In genomic region chr13:47335996-47336684, GRCm38 (mm10) we compare ENCODE assay signal across 8 mouse cellular contexts.
DNase-seq lines count a peak whose midpoint lies in the region; ATAC-seq lines count a peak whose summit lies in the region.

No protein-coding gene starts in this region.

- no peak overlapping the region for H3K4me2 ChIP-seq in stomach, embryonic 14.5 days (replicated peaks; ENCODE audit: low read depth, low read length)

- ATAC-seq in stomach, embryonic 14.5 days (ENCODE audit: insufficient number of reproducible peaks, insufficient read depth, low FRiP score, low read depth): peak; percentile 74; the same call in 1 of the 2 replicates

- H3K4me1 ChIP-seq in stomach, embryonic 14.5 days (ENCODE audit: control insufficient read depth, insufficient read depth, low read length): 0 out of 2 replicates have a peak, but pooled peaks cover 4% of the 10 kb centered on the region

- 43% methylated on average over 16 of the region's 16 CpGs for WGBS in stomach, embryonic 14.5 days

- no peaks in the 10 kb centered on the region for H3K9me3 ChIP-seq in stomach, embryonic 14.5 days (ENCODE audit: control insufficient read depth, low read depth, low read length)

- peak overlapping the region; percentile 39; the same call in 1 of the 2 replicates for H3K27ac ChIP-seq in stomach, embryonic 14.5 days (ENCODE audit: low read length)

- no peaks in the 10 kb centered on the region for H3K36me3 ChIP-seq in stomach, embryonic 14.5 days (ENCODE audit: control insufficient read depth, insufficient read depth, low read length)

- H3K27me3 ChIP-seq in stomach, embryonic 14.5 days (ENCODE audit: control insufficient read depth, insufficient read depth, low read length): no peaks in the 10 kb centered on the region

- no peak overlapping the region for H3K9ac ChIP-seq in stomach, embryonic 14.5 days (replicated peaks; ENCODE audit: low read depth, low read length)

- no peak overlapping the region for H3K4me3 ChIP-seq in stomach, embryonic 14.5 days (ENCODE audit: low read depth, low read length)

- DNase-seq in layer of hippocampus, adult 18-20 months (ENCODE audit: low spot score in 2 of 2): peak; percentile 8 to 64
- DNase-seq in layer of hippocampus, postnatal 36 days: no peak
- DNase-seq in adrenal gland, postnatal 10 days: peak; percentile 18
- DNase-seq in gastrocnemius, postnatal 10 days: peak; percentile 34
- peak; percentile 49 to 63 for DNase-seq in left cerebral cortex, adult 18-20 months (ENCODE audit: low spot score in 2 of 2)
- DNase-seq in B cell, adult 2 months: no peak
- no peak for DNase-seq in kidney, postnatal 14 days

Comparison
In these comparisons a context has a peak if more than half of its experiments do, and no peak if none do; other contexts are left out.
1. DNase-seq: peak in layer of hippocampus, adult 18-20 months (2 of 2), adrenal gland, postnatal 10 days (single experiment), gastrocnemius, postnatal 10 days (single experiment) and left cerebral cortex, adult 18-20 months (2 of 2); none in layer of hippocampus, postnatal 36 days (0 of 2), B cell, adult 2 months (0 of 2) and kidney, postnatal 14 days (single experiment).